Mouse (Mus musculus): ENCODE data around the gene Vmn1r127. TPM values are rescaled to one million over a fixed set of nuclear protein-coding genes. Genes with fewer than 3 reads are reported as not detected.
"Not testable (repeated sequence)": the region's sequence is repeated elsewhere in the genome, so short reads cannot be mapped to it uniquely, and the experiment has no call there.

The Vmn1r127 gene
- not detected for total RNA-seq (2021)
- long read RNA-seq, experiment 1, result 0 reads
- long read RNA-seq, experiment 2, result 0 reads

DNA sequence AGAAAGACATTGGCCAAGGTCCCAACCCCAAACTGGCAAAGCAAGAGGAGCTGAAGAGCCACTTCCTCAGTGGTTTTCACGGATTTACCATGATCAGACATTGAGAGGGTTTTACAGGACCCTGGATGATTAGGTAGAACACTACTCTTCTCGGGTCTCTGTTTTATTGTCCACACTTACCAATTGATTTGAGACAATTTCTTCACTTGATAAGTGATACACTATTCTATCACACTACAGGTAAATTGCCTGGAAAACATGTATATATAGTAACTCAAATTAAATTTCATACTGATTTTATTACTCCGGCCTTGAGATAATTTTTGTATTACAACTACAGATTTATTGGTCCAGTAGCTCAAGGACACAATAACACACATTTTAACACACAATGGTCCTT, at the start of gene Vmn1r127:
TSS of gene Vmn1r127 (minus strand) at position 101 of the 400 bp plus-strand sequence.
- H3K27ac ChIP-seq; DNase-seq (ENCODE audit: extremely low spot score in 1 of 2, low spot score in 2 of 2); intact Hi-C loops (cut with DNase I); H3K4me3 ChIP-seq: not testable (repeated sequence)

DNA sequence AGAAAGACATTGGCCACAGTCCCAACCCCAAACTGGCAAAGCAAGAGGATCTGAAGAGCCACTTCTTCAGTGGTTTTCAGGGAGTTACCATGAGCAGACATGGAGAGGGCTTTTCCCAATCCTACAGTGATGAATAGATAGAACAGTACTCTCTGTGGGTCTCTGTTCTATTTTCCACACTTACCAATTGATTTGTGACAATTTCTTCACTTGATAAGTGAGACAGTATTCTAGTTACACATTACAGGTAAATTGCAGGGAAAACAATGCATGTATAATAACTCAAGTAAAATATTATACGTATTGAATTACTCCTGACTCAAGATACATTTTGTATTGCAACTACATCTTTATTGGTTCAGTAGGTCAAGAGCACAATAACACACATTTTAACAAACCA, 41.5 kb upstream of the Vmn1r127 start, which contains the start of gene Vmn1r129:
TSS of gene Vmn1r129 (minus strand) at position 101 of the 400 bp plus-strand sequence.
- H3K27ac ChIP-seq; intact Hi-C loops (cut with DNase I); H3K4me3 ChIP-seq; DNase-seq (ENCODE audit: extremely low spot score in 1 of 2, low spot score in 2 of 2): not testable (repeated sequence)

DNA sequence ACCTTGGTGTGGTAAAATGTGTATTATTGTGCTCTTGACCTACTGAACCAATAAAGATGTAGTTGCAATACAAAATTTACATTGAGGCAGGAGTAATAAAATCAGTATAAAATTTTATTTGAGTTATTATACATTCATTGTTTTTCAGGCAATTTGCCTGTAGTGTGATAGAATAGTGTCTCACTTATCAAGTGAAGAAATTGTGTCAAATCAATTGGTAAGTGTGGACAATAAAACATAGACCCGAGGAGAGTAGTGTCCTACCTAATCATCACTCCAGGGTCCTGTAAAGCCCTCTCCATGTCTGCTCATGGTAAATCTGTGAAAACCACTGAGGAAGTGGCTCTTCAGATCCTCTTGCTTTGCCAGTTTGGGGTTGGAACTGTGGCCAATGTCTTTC, 29.4 kb upstream of the Vmn1r127 start, which contains the start of gene Vmn1r128:
TSS of gene Vmn1r128 (plus strand) at position 301 of the 400 bp plus-strand sequence.
- DNase-seq (ENCODE audit: extremely low spot score in 1 of 2, low spot score in 2 of 2); intact Hi-C loops (cut with DNase I); H3K27ac ChIP-seq; H3K4me3 ChIP-seq: not testable (repeated sequence)

DNA sequence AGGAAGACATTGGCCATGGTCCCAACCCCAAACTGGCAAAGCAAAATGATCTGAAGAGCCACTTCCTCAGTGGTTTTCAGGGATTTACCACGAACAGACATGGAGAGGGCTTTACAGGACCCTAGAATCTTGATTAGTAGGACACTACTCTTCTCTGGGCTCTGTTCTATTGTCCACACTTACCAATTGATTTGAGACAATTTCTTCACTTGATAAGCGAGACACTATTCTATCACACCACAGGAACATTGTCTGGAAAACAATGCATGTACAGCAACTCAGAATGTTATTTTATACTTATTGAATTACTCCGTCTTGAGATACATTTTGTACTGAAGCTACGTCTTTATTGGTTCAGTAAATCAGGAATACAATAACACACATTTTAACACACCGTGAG, 18.3 kb downstream of the Vmn1r127 start, which contains the start of gene Vmn1r126:
TSS of gene Vmn1r126 (minus strand) at position 101 of the 400 bp plus-strand sequence.
- H3K4me3 ChIP-seq; H3K27ac ChIP-seq; DNase-seq (ENCODE audit: extremely low spot score in 1 of 2, low spot score in 2 of 2); intact Hi-C loops (cut with DNase I): not testable (repeated sequence)

DNA sequence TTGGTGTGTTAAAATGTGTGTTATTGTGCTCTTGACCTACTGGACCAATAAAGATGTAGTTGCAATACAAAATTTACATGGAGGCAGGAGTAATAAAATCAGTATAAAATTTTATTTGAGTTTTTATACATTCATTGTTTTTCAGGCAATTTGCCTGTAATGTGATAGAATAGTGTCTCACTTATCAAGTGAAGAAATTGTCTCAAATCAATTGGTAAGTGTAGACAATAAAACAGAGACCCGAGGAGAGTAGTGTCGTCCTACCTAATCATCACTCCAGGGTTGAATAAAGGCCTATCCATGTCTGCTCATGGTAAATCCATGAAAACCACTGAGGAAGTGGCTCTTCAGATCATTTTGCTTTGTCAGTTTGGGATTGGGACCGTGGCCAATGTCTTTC, 47.8 kb downstream of the Vmn1r127 start, which contains the start of gene Vmn1r125:
TSS of gene Vmn1r125 (plus strand) at position 301 of the 400 bp plus-strand sequence.
- DNase-seq (ENCODE audit: extremely low spot score in 1 of 2, low spot score in 2 of 2); H3K27ac ChIP-seq; H3K4me3 ChIP-seq; intact Hi-C loops (cut with DNase I): not testable (repeated sequence)

Other genes with a start within 250 kb of the Vmn1r127 start
- not detected for gene Vmn1r121, start 221.3 kb downstream of the Vmn1r127 start, total RNA-seq (2021)
- not detected for gene Vmn1r122, start 185.7 kb downstream of the Vmn1r127 start, total RNA-seq (2021)
- not detected for gene Vmn1r123, start 157.7 kb downstream of the Vmn1r127 start, total RNA-seq (2021)
- gene Gm5157, start 129.4 kb downstream of the Vmn1r127 start, total RNA-seq (2021), result not detected
- not detected for gene Vmn1r124, start 59.2 kb downstream of the Vmn1r127 start, total RNA-seq (2021)
- not detected for gene Vmn1r125, start 47.7 kb downstream of the Vmn1r127 start, total RNA-seq (2021)
- gene Vmn1r126, start 18.4 kb downstream of the Vmn1r127 start, total RNA-seq (2021), result not detected
- gene Vmn1r128, start 29.5 kb upstream of the Vmn1r127 start, total RNA-seq (2021), result not detected
- gene Vmn1r129, start 41.4 kb upstream of the Vmn1r127 start, total RNA-seq (2021), result not detected
- gene Gm6882, start 112.9 kb upstream of the Vmn1r127 start, total RNA-seq (2021), result not detected
- not detected for gene Vmn1r130, start 191.9 kb upstream of the Vmn1r127 start, total RNA-seq (2021)
- gene Vmn1r131, start 226.2 kb upstream of the Vmn1r127 start, total RNA-seq (2021), result not detected

Measured in left cerebral cortex, adult 2 months (tissue).